Comparison of ENCODE assay signal across 8 mouse cellular contexts in the genomic region with DNA sequence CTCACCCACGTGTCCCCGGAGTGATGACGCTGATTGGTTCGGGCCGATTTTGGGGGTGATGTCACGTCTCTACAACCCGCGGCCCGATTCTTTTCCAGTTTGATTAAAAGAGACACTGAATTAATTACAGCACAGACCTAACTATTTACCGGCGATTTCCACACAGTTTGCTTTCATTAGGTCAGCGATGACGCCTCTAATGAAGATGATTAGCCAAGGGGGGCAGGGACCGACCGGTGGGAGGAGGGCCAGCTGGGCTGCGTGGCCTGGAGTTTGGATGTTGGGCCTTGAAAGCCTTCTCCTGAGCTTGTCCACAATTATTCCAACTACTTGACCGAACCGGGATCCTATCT. TPM values are rescaled to one million over a fixed set of nuclear protein-coding genes. Genes with fewer than 3 reads are reported as not detected.
DNase-seq lines count a peak whose midpoint lies in the region; ATAC-seq lines count a peak whose summit lies in the region.

A gene (minus strand): TSS at position 156 of the 353 bp plus-strand sequence.

- H3K9me3 ChIP-seq in limb, embryonic 13.5 days, result no peaks in the 10 kb centered on the region

- no peak within 1 kb of the TSS for H3K27ac ChIP-seq in limb, embryonic 13.5 days

- peak; percentile 31 for DNase-seq in embryo, embryonic 10.5 days (ENCODE audit: low spot score)
- DNase-seq in embryo, embryonic 10 days (ENCODE audit: low spot score), result no peak
- DNase-seq in retina, postnatal 1 day, result peak; percentile 38
- DNase-seq in retina, embryonic 14.5 days (ENCODE audit: low spot score), result no peak
- DNase-seq in thymus, postnatal 0 days (ENCODE audit: low spot score), result no peak
- no peak for DNase-seq in Muller cell, postnatal 12 days (ENCODE audit: inconsistent ontology term)
- DNase-seq in layer of hippocampus, postnatal 25 days (ENCODE audit: extremely low spot score in 1 of 2, low spot score in 1 of 2), result no peak

- H3K4me1 ChIP-seq in limb, embryonic 13.5 days, result peaks cover 13% of the 10 kb centered on the region; the same call in 1 of the 2 replicates

- no peak within 1 kb of the TSS for H3K9ac ChIP-seq in limb, embryonic 13.5 days

- H3K4me2 ChIP-seq in limb, embryonic 13.5 days (replicated peaks), result peak within 1 kb of the TSS; percentile 34

- 2% methylated on average over 18 of the region's 18 CpGs for WGBS in limb, embryonic 13.5 days

- H3K36me3 ChIP-seq in limb, embryonic 13.5 days, result no peaks in the 10 kb centered on the region

- no peak for ATAC-seq in limb, embryonic 13.5 days (ENCODE audit: low FRiP score, low read depth)

- H3K27me3 ChIP-seq in limb, embryonic 13.5 days, result peaks cover 98% of the 10 kb centered on the region

- no peak within 1 kb of the TSS for H3K4me3 ChIP-seq in limb, embryonic 13.5 days

RNA-seq across cellular contexts. Expression of the gene that starts here (rescaled TPM):
- polyA plus RNA-seq in limb, embryonic 13.5 days (2015; fragmentation: Nextera tagmentation; extraction: Ambion mirVana), result 0.06 TPM in 1 of 2 replicates, not detected in the other
- not detected in 2 replicates for polyA plus RNA-seq in thymus, postnatal 0 days (2015; fragmentation: Nextera tagmentation; extraction: Ambion mirVana)
- total RNA-seq in layer of hippocampus, postnatal 25 days (2021), result not detected

Comparison
In these comparisons a context has a peak if more than half of its experiments do, and no peak if none do; other contexts are left out.
1. DNase-seq: peak in embryo, embryonic 10.5 days (single experiment) and retina, postnatal 1 day (single experiment); none in embryo, embryonic 10 days (single experiment), retina, embryonic 14.5 days (single experiment), thymus, postnatal 0 days (single experiment), Muller cell, postnatal 12 days (single experiment) and layer of hippocampus, postnatal 25 days (0 of 2).